Mouse (Mus musculus) liver, postnatal 0 days (tissue): Measurements from ENCODE around the gene Vps45.

Experiments
- CTCF ChIP-seq: sonication (generic); IDR thresholded peaks from 2 replicates; pipeline ENCODE4 v1.5.1; 2016; ENCODE audit warnings: antibody characterized with exemption, low read depth
- EP300 ChIP-seq: IDR thresholded peaks from 2 replicates; pipeline ENCODE4 v1.6.1; 2016; ENCODE audit warnings: antibody characterized with exemption, low read depth, mild to moderate bottlenecking

GRCm38 (mm10) chr3:96104261-96105065 is 46.2 kb upstream of the Vps45 start, which contains the start of gene Otud7b:
- TF ChIP-seq CTCF (no peak), EP300 (0 out of 2 replicates have a peak, but pooled peaks have one; percentile 18)
